Mouse (Mus musculus) lung, postnatal 4 days (tissue): ENCODE measurements around the gene Iqcf6.
"Not testable (repeated sequence)": the region's sequence is repeated elsewhere in the genome, so short reads cannot be mapped to it uniquely, and the experiment has no call there.

Experiments used
- DNase-seq, 2 experiments: peaks; one replicate each; pipeline ENCODE4 v3.0.0; 2021

The Iqcf6 gene

DNA sequence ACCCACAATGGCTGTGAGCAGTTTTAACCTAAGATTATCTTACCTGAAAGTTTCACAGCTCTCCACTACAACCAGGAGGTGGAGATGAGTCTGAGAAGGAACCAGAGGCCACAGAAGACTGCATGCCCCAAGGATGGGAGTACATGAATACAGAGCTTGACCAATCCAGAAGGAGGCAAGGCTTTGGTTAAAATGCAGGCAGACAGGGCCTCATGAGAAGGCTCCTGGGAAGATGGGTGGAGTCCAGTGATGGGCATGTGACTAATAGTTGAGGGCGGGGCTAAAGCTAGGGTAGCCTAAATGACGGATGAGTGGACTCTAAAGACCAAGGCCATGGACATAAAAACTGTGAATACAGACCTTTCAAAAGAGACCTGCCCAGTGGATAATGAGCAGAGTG, at the start of gene Iqcf6:
Iqcf6 (plus strand) TSS at position 301 of the 400 bp plus-strand sequence.
- no peak for DNase-seq

DNA sequence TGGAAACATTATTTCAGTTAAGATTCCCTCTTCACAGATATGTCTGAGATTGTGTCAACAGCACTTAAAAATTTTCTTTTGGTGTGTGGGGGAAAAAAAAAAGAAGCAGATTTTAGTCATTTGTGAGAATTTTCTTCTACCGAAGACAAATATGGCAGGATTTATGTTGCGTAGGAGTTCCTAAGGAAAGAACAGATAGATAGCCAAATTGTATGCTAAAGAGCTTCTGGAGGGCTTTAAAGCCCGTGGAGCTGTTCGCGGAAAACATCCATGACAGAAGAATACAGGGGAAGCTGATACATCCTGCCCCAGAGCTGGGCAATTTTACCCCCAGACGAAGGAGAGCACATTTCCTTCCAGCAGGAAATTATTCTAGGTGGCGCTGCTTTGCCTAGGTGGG, 46.4 kb upstream of the Iqcf6 start:
- no peak for DNase-seq

DNA sequence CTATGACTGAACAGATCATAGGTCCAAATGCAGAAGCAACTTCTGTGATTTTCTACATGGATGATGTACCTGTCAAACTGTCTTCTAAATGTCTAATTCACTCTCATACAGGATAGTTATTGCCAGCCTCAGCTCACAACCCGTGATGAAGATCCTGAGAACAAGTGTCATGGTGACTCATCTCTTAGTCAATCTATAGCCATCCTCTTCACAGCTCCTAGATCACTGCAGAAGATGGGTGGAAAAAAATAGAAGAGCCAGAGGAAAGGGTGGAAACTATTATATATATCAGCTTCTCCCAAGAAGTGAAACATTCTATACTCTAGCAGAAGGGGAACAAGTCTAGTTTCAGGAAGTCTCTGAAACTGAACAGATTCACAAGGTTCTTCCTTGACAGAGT, 43.8 kb upstream of the Iqcf6 start:
- DNase-seq, result no peak

- no peak for DNase-seq
These were observed 34.2 kb upstream of the Iqcf6 start for GRCm38 (mm10) chr9:106592158-106592557.

DNA sequence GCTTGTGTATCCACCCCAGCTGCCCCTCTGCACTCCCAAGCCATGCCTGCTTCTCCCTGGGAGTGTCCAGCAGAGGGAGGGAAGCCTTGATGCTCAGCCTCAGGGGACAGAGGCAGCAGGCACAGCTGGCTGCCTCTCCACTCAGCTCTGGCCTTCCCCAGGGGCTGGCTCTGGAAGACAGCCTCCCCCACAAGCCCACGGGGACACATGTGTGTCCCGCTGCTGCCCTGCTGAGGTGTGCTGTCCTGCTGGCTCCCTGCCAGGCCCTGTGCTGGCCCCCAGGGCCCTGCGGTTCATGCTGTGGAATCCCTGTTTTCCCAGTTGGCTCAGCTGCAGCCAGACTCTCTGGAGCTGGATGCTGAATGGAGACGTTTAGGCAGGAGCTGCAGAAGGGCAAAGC, 31.0 kb upstream of the Iqcf6 start:
- DNase-seq, result not testable (repeated sequence)

DNA sequence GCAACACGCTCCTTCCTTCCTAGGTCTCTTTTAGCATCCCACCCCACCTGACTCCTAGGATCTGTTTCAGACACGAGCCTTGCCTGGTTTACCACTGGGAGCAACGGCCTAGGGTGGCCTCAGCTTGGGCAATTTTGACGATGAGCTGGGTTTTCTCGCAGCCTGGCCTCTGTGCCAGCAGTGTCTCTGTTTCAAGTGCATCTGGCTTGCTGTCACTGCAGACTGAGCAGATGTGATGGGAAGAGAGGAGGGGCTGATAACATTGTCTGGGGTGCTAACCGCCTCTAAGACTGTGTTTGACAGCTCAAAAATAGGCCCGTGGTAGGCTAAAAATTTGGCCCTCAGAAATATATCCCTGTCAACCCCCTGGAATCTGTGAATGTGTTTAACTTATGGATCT, 30.5 kb upstream of the Iqcf6 start:
- no peak for DNase-seq

DNA sequence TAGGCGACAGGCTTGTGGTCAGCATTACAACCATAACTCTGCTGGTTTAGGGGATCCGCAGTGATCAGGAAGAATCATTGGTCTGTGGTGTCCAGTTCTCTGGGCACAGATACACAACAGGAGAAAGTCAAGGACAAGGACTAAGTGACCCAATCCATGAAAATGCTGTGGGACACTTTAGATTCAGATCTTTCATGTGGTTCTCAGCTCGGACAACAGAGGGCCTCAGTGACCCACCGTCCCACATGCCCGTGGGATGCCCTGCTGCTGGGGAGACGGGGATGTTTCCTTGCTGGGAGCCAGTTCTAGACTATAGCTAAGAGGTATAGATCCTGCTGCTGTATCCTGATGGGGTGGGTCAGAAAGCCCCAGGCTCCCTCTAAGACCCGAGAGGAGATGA, 27.9 kb upstream of the Iqcf6 start:
- no peak for DNase-seq

DNA sequence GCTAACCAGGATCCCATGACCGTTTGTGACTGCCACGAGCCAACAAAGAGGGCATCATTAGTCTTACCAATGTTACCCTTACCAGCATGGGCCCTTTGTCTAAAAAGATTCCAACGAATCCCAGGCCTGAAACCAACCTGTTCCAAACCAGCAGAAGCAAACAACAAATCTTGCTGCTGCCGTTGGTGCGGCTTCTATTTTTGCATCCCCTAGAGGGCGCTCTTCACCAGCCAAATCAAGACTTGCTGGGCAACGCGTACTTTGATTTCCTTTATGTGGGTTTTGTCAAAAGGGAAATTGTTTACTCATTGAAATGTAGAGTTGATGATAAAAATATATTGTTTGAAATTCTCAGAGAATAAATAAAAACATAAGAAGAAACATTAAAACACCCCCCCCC, 25.8 kb upstream of the Iqcf6 start:
- peak in 1 of 2 experiments; percentile 43 for DNase-seq

DNA sequence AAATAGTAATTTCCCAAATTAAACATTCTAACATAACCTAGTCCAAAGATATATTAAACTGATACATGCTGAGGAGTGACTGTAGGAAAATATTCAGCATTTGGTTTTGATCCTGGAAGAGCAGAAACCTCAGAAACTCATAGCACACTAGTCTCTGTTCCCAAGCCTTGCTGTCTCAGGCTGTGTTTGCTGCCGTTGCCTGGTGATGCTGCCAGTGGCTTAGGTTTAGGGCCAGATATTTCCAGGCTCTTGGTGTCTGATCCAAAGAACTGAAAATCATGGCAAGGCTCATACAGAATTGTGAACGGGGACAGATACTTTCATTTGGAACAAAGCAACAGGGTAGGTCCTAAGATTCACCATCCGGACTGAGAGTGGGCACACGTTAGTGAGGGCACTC, 15.7 kb upstream of the Iqcf6 start:
- DNase-seq, result no peak

DNA sequence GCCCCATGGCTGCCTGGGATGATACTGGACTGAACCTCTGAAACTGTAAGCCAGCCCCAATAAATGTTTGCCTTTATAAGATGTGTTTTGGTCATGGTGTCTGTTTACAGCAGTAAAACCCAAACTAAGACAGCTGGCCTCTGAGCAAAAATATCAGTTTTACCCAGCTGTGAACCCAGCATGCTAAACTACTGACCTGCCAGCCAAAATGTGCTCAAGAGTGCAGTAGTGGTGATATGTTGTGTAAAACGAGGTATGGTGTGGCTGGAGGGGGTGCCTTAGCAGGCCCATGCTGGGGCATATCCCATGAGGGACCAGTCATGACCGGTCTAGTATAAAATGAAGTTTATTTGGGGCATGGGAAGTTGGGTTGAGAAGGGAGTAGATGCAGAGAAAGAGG, 12.4 kb upstream of the Iqcf6 start:
- DNase-seq, result no peak

- no peak for DNase-seq
These were observed 11.8 kb upstream of the Iqcf6 start for GRCm38 (mm10) chr9:106614616-106615015.

DNA sequence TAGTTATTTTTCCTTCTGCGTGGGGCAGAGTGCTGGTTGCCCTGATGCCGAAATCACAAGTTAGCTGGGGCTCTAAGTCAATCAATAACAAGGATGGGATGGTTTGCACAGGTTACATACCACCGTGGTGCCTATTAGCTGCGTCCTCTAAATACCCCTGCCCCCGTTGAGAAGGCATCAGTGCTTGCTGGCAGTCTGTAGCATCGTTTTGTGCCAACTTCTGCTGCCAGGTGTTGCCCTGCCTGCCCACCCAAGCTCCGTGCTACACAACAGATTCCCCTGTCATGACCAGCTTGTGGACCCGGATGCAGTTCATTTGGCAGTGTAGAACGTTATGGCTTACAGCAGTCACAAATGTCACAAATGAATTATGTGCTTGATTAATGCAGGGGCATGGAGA, 10.1 kb upstream of the Iqcf6 start:
- DNase-seq, result no peak

- DNase-seq, result no peak
These were observed 8.9 kb upstream of the Iqcf6 start for GRCm38 (mm10) chr9:106617496-106617895.

DNA sequence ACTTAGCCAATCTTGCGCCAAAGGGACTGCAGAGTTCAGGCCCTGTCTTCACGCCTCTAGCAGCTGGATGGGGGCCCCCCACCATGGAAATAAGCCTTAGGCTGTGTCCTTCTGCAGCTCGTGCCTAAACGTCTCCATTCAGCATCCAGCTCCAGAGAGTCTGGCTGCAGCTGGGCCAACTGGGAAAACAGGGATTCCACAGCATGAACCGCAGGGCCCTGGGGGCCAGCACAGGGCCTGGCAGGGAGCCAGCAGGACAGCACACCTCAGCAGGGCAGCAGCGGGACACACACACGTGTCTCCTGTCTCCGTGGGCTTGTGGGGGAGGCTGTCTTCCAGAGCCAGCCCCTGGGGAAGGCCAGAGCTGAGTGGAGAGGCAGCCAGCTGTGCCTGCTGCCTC, 1.4 kb downstream of the Iqcf6 start:
- not testable (repeated sequence) for DNase-seq

- DNase-seq, result no peak
These were observed 5.8 kb downstream of the Iqcf6 start for GRCm38 (mm10) chr9:106632185-106632584.

GRCm38 (mm10) chr9:106638154-106638553, 11.8 kb downstream of the Iqcf6 start:
- DNase-seq, result no peak

DNA sequence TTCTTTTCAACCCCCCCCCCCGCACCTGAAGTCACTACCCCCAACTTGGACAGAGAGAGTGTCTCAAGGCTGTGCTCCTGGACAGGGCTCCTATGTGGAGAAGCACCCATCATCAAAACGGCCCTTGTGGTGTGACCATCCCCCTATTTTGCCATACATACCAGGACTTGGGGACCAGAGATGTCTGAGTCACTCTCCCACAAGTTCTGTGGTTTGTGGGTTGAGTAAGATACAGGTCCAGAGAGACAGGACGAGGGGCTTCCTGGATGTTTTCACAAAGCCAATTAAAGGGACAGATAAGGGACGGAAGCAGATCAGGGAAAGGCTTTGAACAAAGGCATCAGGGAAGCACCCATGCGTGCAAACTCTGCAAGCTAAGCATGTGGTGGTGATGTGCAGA, 15.0 kb downstream of the Iqcf6 start:
- no peak for DNase-seq

- DNase-seq, result peak; percentile 76 to 85
These were observed 16.7 kb downstream of the Iqcf6 start for GRCm38 (mm10) chr9:106643128-106643527.

DNA sequence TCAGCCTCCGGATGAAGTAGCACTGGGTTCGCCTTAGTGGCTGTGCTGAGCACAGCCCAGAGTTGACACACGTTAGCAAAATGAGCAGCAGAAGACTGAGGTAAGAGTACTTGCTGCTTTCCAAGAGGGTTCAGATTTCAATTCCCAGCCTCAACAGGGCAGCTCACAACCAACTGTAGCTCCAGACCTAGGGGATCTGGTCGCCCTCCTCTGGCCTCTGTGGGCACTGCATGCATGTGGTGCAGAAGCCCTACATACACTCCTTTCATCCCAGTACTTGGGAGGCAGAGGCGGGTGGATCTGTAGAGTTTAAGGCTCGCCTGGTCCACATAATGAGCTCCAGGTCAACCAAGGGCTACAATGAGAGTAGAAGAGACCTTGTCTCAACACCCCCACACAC, 17.4 kb downstream of the Iqcf6 start:
- DNase-seq, result no peak

DNA sequence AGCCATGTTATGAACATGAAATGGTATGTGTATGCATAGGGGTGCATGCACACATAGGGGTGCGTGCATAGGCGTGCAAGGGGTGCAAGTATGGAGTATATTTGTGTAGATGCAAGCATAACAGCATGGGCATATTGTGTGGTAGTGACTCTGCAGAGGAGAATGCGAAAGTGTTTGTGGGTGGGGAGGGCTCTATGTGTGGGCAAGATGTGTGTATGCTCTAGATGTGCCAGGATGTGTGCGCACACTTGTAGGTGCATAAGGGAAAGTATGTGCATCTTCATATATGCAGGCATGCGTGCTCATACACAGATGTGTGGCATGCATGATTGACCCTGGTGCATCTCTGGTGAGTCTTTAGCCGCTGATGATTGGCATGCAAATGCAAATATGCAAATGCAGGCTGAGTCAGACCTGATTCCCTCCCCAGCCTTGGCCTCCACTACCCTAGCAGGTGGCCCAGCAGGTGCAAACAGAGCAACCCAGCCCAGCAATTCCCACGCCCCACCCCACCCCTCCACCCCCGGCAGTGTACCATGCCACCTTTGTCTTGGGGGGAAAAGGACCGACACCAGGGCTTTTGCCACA, 19.4 kb downstream of the Iqcf6 start:
- DNase-seq, result no peak

DNA sequence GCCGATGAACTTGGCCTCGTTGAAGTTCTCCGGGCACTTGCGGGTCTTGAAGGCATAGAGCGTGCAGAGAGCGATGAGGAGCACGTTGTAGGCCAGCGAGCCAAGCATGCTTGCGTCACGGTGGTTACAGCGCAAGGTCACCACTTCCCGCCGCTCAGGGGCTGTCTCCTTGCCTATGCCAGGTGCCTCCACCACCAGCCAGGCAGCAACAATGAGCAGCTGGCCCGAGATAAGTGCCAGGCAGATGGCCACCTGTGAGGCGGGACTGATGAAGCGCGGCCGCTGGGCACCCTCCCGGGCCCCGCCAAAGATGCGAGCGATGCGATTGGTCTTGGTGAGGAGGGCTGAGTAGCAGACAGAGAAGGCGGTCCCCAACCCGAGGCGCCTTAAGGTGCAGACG, 20.8 kb downstream of the Iqcf6 start:
- DNase-seq, result no peak

DNA sequence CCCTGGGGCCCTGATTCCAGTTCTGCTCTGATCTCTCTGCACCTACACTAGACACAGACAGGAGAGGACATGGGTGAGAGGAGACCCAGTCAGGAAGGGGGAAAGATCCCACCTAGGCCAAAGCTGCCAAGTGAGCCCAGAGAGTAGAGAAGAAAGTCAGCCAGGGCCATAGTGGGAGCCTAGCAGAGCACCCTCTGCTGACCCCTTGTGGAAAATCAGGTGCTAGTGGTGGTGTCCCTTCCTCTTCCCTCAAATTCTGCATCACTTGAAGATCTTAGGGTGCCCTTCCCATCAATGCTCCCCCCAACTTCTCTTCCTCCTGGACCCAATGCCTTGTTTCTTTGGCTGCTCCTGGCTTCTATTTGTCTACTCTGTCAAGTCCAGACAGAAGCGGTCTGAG, 26.3 kb downstream of the Iqcf6 start:
- no peak for DNase-seq

DNA sequence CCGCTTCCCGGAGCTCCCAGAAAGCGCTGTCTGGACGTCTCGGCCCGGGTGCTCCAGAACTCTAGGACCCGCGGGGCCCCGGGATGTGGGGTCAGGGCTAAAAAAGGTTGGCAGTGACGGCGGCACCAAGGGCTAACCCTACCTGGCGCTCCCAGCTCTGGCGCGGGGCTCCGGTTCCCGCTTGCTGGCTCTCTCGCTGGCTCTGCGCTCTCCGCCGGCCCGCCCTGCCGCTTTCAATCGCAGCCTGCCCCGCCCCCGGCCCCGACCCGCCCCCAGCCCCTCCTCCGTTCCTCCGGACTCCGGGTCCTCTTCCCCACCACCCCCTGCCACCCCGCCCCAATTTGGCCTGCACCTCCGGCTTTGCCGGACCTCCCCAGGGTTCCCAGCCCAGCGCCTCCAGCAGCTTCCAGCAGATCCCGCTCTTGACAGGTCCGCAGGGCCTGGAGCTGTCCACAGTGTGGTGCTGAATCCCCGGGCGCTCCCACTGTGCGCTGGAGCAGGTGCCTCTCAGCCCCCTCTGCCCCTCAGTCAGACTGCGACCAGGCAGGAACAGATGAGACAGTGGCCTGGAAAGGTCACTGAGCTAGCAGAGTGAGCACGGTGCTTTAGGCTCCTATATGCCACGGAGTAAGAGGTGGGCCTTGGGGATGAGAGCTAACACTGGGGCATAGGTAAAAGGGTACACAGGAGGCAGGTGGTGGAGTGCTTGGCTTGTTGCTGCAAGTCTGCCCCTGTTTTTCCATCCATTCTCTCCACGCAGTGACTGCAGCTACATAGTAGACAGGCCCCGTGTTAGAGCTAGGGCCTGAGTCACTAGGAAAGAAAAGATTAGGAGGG, 29.7 kb downstream of the Iqcf6 start, which contains the start of gene Grm2:
Grm2 (minus strand) TSS at position 199 of the 837 bp plus-strand sequence.
- DNase-seq, result peak; percentile 74

GRCm38 (mm10) chr9:106656820-106657219, 30.4 kb downstream of the Iqcf6 start:
- DNase-seq, result no peak

DNA sequence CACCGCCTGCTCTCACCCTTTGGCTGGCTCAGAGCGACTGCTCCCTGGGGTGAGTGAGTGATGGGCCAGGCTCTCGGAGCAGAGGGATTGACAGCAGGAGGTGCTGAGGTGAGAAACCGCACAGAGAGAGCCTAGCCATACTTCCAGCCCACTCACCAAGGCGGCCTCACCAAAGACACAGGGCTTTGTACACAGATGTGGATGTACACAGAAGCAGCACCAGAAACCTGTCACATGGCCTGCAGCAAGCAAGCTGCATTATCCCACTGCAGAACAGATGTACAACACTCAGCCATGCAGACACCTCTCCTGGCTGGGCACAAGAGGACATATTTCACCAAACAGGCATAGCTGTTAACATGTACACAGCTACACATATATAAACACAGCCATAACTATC, 31.2 kb downstream of the Iqcf6 start:
- DNase-seq, result no peak
